Mouse (Mus musculus) cerebellum, adult 11-12 months (tissue): ENCODE measurements around the gene Clec5a.
"Not testable (repeated sequence)": the region's sequence is repeated elsewhere in the genome, so short reads cannot be mapped to it uniquely, and the experiment has no call there.

Source experiments
- DNase-seq: peaks from one replicate; pipeline ENCODE4 v3.0.0; 2022

The Clec5a gene

DNA sequence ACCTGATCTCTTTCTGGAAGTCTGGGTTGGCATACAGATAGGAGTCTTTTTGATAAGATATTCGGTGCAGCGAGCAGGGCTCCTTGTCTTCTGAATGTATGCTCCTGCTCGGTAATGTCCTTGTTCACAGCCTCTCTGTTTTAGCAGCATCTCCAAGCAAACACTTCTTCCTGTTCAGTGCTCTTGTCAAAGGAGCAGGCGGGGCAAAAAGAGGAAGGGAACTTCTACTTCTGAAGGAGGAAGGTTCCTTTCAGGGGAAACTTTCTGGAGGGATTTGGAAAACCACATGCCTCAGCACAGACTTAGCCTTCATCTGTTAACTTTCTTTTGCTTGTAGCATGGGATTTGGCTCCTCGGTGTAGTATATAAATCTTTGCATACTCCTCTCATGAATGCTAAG lies at the start of gene Clec5a:
TSS of gene Clec5a (minus strand) at position 177 of the 400 bp plus-strand sequence.
- DNase-seq = no peak

DNA sequence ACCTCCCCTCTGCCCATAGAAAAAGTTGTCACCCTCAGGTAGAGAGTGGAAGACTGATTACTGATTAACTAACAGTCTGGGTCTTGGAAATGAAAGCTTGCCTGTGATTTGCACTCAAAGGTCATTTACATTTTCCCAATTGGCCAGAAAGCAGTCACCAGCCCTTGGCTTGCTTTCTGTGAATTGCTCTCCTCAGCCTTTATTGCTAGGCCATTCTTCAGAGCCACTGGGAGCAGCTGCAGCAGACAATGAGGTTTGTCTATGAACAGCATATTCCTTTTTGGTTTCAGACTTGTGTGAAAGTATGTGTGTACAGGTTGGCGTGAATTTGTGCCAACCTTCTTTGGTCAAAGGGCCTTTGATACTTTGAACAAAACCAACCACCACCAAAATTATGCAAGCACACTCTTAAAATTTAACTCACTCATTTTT lies 49.0 kb upstream of the Clec5a start:
- no peak for DNase-seq

DNA sequence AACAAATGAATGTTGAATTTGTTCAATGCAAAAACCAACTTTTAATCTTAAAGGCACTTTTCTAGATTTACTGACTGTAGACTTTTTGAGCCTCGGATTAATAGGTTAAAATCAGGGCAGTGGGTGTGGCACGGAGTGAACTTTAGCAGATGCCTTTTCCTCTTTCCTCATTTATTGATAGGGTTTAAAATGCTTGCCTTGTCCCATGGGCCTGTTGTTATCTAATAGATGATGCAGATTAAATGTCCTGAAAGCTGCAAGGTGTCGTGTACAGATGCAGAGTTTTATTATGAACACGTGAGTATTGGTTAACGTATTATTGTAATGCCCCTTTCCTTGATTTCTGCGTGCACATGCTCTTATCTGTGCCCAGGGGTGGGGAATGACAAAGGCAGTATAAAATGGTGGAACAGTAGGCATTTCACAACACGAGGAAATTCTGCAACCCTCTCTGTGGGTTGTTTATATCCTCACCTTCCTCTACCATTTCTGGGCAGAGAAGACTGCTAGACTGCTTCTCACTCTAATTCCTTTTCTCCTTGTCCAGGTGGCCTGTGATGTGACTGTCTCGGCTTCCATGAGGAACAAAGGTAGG lies 42.9 kb upstream of the Clec5a start, which contains the start of gene Mgam:
TSS of gene Mgam (plus strand) at position 426 of the 595 bp plus-strand sequence.
- no peak for DNase-seq

DNA sequence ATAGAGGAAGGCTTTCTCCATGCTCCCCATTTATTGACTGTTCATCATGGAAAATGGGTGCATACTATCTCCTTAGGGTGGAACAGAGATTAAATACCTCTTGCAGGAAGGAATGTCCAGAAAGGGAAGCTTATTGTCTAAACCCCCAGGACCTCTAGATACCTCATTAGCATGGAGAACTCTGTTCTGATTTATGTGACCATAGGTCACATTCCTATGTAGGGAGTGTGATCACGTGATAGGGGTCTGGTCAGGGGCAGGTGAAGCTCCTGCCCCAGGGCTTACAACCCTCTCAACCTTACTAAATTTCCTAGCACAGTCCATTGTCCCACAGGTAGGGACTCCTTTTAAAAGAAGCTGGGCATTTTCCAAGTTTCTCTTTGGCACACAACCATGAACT lies 40.5 kb upstream of the Clec5a start:
- DNase-seq = no peak

DNA sequence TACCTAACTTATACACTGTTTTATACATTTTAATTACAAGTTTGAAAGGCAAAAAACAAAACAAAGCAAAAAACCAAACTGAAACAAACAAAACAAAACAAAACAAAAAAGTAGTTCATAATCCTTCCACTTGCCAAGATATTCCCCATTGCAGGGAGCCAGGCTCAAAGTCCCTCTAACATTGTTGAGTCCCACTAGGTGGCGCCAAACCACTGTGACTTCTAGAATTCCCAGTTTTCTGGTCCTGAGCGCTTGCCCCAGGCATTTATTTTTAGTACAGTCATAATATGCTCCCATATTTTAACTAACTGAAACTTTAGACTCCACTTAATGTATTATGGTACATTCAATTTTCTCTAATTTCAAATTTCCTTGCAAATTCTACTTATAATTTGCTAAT lies 32.3 kb upstream of the Clec5a start:
- no peak for DNase-seq

DNA sequence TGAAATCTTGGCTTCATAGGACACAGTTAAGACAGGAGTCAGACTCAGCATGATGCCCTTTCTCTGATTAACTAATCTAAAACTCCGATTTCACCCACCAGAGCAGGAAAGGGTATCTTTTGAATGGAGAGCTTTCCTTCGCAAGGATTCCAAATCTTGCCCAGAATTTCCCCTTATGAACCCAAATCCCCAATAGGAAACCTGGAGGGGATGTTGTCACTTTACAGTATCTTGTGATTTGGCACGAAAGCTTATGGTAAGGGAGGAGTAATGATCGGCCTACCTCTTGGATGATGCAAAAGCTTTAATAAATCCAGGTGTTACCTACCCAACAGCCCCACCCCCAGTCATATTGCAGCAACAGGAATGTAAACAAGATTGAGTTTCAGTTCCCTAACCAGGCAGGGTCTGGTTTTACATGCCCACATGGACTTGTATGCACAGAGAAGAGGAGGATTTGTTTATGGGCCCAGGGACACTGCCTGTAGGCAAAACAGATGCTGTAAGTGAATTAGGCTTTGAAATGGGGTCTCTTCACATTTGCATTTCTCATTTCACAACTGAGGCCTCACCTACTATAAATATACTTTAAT lies 27.7 kb upstream of the Clec5a start, which contains the start of gene Tas2r138:
TSS of gene Tas2r138 (minus strand) at position 51 of the 593 bp plus-strand sequence.
- DNase-seq = no peak

DNA sequence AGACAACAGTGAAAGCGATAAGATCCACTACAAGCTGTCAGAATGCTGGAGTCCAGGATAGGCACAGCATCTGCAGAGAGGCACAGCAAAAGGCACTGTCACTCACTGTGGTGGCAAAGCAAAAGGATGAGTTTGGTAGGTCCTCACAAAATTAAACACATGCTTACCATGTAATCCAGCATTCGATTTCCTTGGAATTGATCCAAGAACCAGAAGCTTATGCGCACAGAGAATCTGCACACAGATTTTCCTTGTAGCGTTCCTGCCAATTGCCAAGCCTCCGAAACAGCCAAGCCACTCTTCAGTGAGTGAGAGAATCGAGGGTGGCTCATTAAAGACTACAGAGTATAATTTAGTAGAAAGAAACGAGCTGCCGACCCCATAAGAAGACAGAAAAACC lies 24.6 kb upstream of the Clec5a start:
- DNase-seq = no peak

DNA sequence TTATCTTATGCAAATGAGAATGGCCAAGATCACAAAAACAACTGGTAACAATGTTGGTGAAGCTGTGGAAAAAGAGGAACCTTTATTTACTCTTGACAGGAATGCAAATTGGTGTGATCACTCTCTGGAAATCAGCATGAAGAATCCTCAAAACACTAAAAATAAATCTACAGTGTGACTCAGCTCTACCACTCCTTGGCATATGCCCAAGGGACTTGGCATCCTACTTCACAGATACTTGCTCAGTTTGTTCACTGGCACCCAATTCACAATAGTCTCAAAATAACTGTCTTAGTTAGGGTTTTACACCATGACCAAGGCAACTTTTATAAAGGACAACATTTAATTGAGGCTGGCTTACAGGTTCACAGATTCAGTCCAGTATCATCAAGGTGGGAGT lies 21.8 kb upstream of the Clec5a start:
- no peak for DNase-seq

DNA sequence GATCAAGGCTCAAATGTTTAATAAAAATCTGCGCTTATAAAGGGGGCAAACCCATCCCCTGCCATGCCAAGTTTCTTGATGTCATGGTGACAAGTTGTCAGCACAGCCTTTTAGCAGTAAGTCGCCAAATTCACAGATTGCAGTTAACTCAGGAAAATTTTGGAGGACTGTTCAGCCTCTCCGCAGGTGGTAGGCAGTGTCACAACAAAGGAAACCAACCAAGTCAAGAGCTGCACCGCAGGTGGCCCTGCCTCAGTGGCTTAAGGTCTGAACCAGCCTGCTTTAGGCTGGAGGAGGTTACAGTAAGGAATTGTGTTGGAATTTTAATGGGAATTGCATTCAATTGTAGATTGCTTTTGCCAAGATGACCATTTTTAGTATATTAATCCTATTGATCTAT lies 12.9 kb upstream of the Clec5a start:
- DNase-seq = not testable (repeated sequence)

DNA sequence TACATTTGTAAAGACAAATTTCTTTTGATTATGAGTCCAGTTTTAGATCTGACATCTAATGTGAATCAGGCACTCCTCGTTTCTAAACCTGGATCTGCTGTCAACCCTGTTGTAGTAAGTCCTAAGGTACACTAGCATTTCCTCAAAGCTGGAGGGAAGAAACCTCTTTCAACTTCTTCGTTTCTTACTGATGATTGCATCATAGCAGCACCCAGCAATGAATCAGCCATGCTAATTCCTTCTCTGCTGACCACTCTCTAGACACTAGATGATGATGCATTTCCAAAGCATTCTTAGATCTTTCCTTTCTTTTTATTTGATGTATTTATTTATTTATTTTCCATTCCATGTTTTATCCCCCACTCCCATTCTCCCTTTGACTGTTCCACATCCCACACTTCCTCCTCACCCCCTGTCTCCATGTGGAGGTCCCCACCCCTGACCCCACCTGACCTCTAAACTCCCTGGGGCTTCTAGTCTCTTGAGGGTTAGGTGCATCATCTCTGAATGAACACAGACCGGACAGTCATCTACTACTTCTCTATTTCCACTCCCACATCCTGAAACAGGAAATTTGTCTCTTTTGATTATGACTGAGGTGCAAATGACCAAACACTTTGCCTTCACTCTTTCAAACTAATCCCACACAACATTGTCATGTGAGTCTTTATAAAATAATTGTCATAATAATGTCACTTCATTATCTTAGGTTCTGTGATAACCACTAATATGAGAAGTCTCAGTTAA lies 9.4 kb upstream of the Clec5a start:
- no peak for DNase-seq

DNA sequence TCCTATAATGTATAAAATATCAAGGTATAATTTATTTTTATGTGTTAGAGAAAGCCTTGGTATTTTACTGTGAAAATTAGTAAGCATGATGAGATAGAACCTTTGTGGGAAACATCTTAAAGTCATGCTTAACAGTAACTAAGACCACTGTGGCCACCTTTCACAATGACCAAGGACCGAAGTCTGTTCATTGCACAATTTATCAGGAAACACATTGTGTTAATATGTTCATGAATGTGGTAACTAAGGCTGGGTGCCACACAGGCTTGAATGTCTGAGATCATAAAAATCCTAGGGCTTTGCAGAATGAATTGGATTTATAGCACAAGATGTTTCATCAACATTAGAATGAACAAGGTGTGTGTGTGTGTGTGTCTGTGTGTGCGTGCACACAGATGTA lies 2.7 kb upstream of the Clec5a start:
- DNase-seq = no peak

DNA sequence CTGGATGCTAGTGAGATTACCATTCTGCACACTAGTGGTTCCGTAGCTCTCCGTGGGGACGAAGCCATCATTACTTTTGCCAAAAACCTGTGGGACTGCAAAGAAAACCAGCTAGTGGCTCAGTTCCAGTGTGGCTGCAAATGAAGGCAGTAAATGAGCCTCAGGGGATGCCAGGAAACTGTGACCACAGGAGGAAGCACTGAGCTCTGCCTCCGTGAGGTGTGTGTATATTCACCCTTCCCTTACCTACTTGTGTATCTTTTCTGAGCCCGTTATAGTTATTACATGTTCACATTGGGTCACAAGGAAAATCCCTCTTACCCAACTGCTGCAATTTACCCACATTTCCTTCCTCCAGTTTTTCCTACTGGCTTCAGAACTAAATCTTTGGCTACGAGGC lies 1.3 kb downstream of the Clec5a start:
- DNase-seq = no peak

DNA sequence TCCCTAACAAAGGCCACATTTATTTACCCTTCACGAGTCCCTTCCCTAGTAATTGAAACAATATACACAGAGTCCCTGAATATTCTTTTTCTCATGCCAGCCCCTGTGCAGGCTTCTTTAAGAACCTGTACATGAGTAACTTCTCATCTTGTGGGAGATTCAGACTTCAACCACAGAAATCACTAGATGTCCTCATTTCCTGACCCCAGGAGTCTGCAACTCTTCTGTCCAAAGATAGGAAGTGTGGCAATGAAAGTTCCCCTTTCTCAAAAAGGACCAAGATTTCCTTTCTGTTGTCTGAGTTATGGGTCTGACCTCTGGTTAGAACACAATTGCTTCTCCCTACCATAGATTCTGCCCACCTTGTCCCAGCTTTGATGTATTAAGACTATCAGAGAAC lies 9.3 kb downstream of the Clec5a start:
- DNase-seq = no peak

DNA sequence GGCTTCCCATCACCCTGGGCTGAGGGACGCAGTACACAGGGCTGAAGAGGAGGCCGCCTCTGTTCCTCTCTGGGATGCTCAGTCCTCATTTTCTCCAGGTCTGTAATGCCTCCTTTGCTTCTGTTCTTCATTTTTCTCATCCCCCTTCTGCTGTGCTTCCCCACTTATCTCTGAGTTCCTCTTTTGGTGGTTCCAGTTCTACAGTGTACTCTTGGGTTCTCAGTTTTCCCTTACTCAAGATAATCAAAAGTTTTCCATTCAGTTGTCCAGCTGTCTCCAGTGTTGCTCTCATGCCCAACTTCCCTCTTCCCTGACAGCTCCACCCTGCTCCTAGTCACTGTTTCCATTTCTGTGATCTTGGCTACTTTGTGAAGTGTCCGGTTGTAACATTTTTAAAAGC lies 12.0 kb downstream of the Clec5a start:
- no peak for DNase-seq

DNA sequence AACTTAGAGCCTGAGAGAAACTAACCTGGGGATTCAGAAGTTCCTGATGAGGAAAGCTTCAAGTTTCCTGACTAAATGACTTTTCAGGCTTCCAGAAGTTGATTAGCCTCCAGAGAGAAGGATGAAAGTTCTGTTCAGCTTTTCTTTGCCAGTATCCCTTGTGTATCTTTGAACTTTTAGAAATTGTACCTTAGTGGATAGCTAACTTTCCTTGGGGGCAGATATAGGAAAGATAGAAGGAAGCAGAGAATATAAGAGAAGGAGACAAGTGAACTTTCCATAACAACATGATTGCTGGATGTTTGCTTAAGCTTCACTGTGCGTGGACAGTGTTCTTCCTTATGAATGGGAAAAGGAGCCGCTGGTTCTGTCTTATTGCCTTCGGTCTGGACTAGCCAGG lies 16.4 kb downstream of the Clec5a start, which contains the start of gene Olfr460:
TSS of gene Olfr460 (plus strand) at position 301 of the 400 bp plus-strand sequence.
- DNase-seq = no peak

DNA sequence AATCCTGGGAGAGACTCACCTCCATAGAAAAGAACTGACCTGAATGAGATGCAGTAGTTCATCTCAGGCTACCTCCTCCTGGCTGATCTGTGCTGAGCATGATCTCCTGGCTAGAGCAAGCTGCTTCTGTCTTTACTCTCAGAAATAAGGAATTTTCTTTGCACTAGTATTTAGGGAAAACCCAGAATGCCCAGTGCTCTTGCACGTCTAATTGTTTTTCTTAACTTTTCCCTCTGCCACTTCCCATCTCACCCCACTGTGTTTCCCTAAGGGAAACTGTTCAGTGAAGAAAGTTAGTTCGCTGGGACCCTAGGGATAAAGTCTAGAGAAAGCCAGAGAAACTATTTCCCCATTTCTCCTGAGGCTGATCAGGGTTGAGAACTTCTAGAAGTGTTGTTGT lies 30.7 kb downstream of the Clec5a start, which contains the start of gene Olfr461:
TSS of gene Olfr461 (minus strand) at position 101 of the 400 bp plus-strand sequence.
- DNase-seq = no peak

DNA sequence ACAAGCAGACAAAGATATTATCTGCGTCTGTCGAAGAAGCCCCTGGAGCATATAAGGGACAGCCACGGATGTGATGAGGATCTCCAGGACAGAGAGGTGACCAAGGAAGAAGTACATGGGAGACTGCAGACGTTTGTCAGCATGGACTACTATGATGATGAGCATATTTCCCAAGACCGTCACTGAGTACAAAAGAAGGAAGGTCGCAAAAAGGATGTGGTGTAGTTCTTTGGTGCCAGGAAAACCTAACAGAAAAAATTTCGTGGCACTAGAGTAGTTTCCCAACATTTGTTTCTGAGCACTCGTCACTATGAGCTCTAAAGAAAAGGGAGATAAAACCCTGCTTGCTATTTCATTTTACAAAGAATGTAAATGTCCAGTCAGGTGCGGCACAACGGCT lies 40.9 kb downstream of the Clec5a start:
- no peak for DNase-seq
